Mouse (Mus musculus) frontal cortex, adult 2 months (tissue): ENCODE measurements at regions not wholly inside any gene's neighbourhood (a gene's known extent, or its start where the extent isn't known, plus 50 kb on each side); places are given as distances from the start of the nearest gene placed in this dataset.

Experiments
- DNase-seq, 2 experiments: peaks; one replicate each; pipeline ENCODE4 v3.0.0; 2022; ENCODE audit warnings: low spot score in 1 of 2; ENCODE audit errors: extremely low spot score in 1 of 2

GRCm38 (mm10) chr11:113076371-113076770 is 294.3 kb downstream of the Sox9 start:
- DNase-seq, result no peak

- no peak for DNase-seq
These were observed 298.3 kb downstream of the Sox9 start for GRCm38 (mm10) chr11:113080311-113080710.

GRCm38 (mm10) chr11:113084442-113084841 is 302.4 kb downstream of the Sox9 start:
- no peak for DNase-seq

GRCm38 (mm10) chr11:113085556-113085955 is 303.5 kb downstream of the Sox9 start:
- no peak for DNase-seq

- DNase-seq, result no peak
These were observed 305.1 kb downstream of the Sox9 start for GRCm38 (mm10) chr11:113087084-113087483.

- no peak for DNase-seq
These were observed 307.8 kb downstream of the Sox9 start for GRCm38 (mm10) chr11:113089637-113090351.

GRCm38 (mm10) chr11:113091901-113092568 is 310.0 kb downstream of the Sox9 start:
- no peak for DNase-seq

- no peak for DNase-seq
These were observed 311.9 kb downstream of the Sox9 start for GRCm38 (mm10) chr11:113093895-113094445.

GRCm38 (mm10) chr11:113095625-113096024 is 313.6 kb downstream of the Sox9 start:
- DNase-seq, result no peak

- DNase-seq, result no peak
These were observed 314.2 kb downstream of the Sox9 start for GRCm38 (mm10) chr11:113096209-113096608.

- DNase-seq, result no peak
These were observed 316.3 kb downstream of the Sox9 start for GRCm38 (mm10) chr11:113098360-113098759.

GRCm38 (mm10) chr11:113100800-113101199 is 318.8 kb downstream of the Sox9 start:
- no peak for DNase-seq

GRCm38 (mm10) chr11:113101534-113101933 is 319.5 kb downstream of the Sox9 start:
- DNase-seq, result no peak

- peak in 1 of 2 experiments; percentile 28 for DNase-seq
These were observed 321.3 kb downstream of the Sox9 start for GRCm38 (mm10) chr11:113103161-113103845.

GRCm38 (mm10) chr11:113105371-113105770 is 323.3 kb downstream of the Sox9 start:
- DNase-seq, result no peak

GRCm38 (mm10) chr11:113107205-113107844 is 325.3 kb downstream of the Sox9 start:
- no peak for DNase-seq

- DNase-seq, result no peak
These were observed 326.1 kb downstream of the Sox9 start for GRCm38 (mm10) chr11:113107966-113108699.

- no peak for DNase-seq
These were observed 327.1 kb downstream of the Sox9 start for GRCm38 (mm10) chr11:113109096-113109495.

- no peak for DNase-seq
These were observed 331.3 kb downstream of the Sox9 start for GRCm38 (mm10) chr11:113113220-113113817.
